Mouse (Mus musculus): ENCODE measurements around the gene Kcna10.

DNA sequence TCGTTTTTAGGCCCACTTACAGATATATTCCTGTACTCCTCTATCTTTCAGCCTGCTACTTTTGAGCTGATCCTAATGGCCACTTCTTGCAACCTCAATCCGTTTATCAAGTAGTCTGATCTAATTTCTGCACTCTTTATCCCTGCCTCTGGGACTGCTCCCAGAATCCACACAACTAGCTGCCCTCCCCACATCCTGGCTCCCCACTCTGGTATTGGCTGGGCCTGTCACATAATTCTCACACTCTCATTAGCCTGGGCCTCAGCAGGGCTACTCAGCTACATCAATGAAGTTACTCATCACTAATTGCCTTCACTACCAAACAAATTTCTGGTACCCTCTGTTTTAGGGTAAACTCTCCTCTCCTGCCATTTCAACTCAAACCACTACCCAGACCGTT lies 32.4 kb upstream of the Kcna10 start:
- no peak for TF ChIP-seq CTCF (IDR thresholded peaks at IDR 0.05; ENCODE audit: control insufficient read depth, insufficient read depth, insufficient read length)
- no peak for TF ChIP-seq USF1 (IDR thresholded peaks at IDR 0.05; ENCODE audit: low read depth)
- TF ChIP-seq CEBPB (IDR thresholded peaks at IDR 0.05; ENCODE audit: low read depth) = no peak
